9 mouse cellular contexts compared by ENCODE assay signal in genomic region chr13:29835170-29835569, GRCm38 (mm10). TPM values are rescaled to one million over a fixed set of nuclear protein-coding genes. Genes with fewer than 3 reads are reported as not detected.
DNase-seq lines count a peak whose midpoint lies in the region; ATAC-seq lines count a peak whose summit lies in the region.
"Had no signal": no experiment of that assay in that cellular context is flagged by ENCODE, and none has a peak within 500 bp of the region (broad histone marks: within the 10 kb centered on the region; RNA-seq: fewer than 3 reads in every experiment).

No protein-coding gene starts in this region.

- intact Hi-C loops in heart, postnatal 10 days (cut with DNase I): loop anchor here (5.0 kb wide), 3 partner anchors 233 to 1413 kb away; no protein-coding TSS in a partner anchor

- H3K4me1 ChIP-seq in heart, embryonic 10.5 days: peaks cover 18% of the 10 kb centered on the region
- H3K4me1 ChIP-seq: limb, embryonic 15.5 days had no signal

- no peak overlapping the region for H3K27ac ChIP-seq in heart, embryonic 10.5 days
- H3K27ac ChIP-seq: limb, embryonic 15.5 days had no signal

- peaks cover 12% of the 10 kb centered on the region for H3K36me3 ChIP-seq in heart, embryonic 10.5 days

- no peak overlapping the region for H3K4me3 ChIP-seq in heart, embryonic 10.5 days
- H3K4me3 ChIP-seq: limb, embryonic 15.5 days had no signal

- peak; percentile 50 to 60 for DNase-seq in heart, postnatal 10 days
- DNase-seq in heart, embryonic 10.5 days (ENCODE audit: low spot score): no peak
- DNase-seq in urinary bladder, postnatal 25 days (ENCODE audit: low spot score): peak; percentile 20
- DNase-seq in urinary bladder, adult 2 months (ENCODE audit: low spot score): no peak
- peak; percentile 75 to 83 for DNase-seq in cerebellum, postnatal 10 days
- peak; percentile 53 to 69 for DNase-seq in kidney, postnatal 25 days
- DNase-seq in retina, postnatal 1 day: peak; percentile 72

- H3K9me3 ChIP-seq in heart, embryonic 10.5 days: no peaks in the 10 kb centered on the region
- H3K9me3 ChIP-seq: limb, embryonic 15.5 days had no signal

- ATAC-seq in erythroid progenitor cell, adult 5-6 weeks (replicated peaks; ENCODE audit: low FRiP score, poor library complexity, severe bottlenecking): no peak

- 38% methylated on average over 4 of the region's 4 CpGs for WGBS in heart, embryonic 10.5 days

- no peaks in the 10 kb centered on the region for H3K27me3 ChIP-seq in heart, embryonic 10.5 days (ENCODE audit: insufficient read depth, poor library complexity, severe bottlenecking)
- H3K27me3 ChIP-seq: limb, embryonic 15.5 days had no signal

RNA-seq across cellular contexts. Expression of gene Cdkal1, which starts 20.3 kb away (rescaled TPM):
- 10 to 100 TPM; 29.2 to 32.1 TPM for total RNA-seq in heart, postnatal 10 days (2021)
- polyA plus RNA-seq in heart, embryonic 10.5 days (2016; fragmentation: Nextera tagmentation; extraction: Ambion mirVana): 25.9 and 27.0 TPM in 2 replicates
- 6.9 and 10.0 TPM in 2 replicates for polyA plus RNA-seq in urinary bladder, adult 2 months (2012; rRNA removed)
- 4.3 and 9.2 TPM in 2 replicates for total RNA-seq in erythroid progenitor cell, adult 5-6 weeks (2015; ENCODE audit: low replicate concordance)
- 13.0 and 24.6 TPM in 2 replicates for total RNA-seq in erythroid progenitor cell, adult 5-6 weeks (2017; ENCODE audit: low replicate concordance)

Comparison
In these comparisons a context has a peak if more than half of its experiments do, and no peak if none do; other contexts are left out.
1. DNase-seq: peak in heart, postnatal 10 days (2 of 2), urinary bladder, postnatal 25 days (single experiment), cerebellum, postnatal 10 days (2 of 2), kidney, postnatal 25 days (2 of 2) and retina, postnatal 1 day (single experiment); none in heart, embryonic 10.5 days (single experiment) and urinary bladder, adult 2 months (single experiment).